Mouse (Mus musculus): ENCODE measurements around the gene Abhd16a.

Abhd16a gene

DNA sequence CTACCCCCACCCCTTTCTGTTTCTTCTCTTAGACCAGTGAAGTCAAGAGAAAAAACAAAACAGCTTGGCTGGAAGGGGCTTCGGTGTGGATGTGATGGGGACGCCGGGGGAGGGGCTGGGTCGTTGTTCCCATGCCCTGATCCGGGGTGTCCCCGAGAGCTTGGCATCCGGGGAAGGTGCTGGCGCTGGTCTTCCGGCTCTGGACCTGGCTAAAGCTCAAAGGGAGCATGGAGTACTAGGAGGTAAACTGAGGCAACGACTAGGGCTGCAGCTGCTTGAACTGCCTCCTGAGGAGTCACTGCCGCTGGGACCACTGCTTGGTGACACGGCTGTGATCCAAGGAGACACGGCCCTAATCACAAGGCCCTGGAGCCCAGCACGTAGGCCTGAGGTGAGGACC, 29.0 kb upstream of the Abhd16a start:
- DNase-seq (ENCODE audit: low spot score in 2 of 2): no peak

- DNase-seq (ENCODE audit: low spot score in 2 of 2): no peak
Observed at GRCm38 (mm10) chr17:35060737-35061297, 28.2 kb upstream of the Abhd16a start.

- DNase-seq (ENCODE audit: low spot score in 2 of 2): no peak
Observed at GRCm38 (mm10) chr17:35061299-35061698, 27.8 kb upstream of the Abhd16a start.

DNA sequence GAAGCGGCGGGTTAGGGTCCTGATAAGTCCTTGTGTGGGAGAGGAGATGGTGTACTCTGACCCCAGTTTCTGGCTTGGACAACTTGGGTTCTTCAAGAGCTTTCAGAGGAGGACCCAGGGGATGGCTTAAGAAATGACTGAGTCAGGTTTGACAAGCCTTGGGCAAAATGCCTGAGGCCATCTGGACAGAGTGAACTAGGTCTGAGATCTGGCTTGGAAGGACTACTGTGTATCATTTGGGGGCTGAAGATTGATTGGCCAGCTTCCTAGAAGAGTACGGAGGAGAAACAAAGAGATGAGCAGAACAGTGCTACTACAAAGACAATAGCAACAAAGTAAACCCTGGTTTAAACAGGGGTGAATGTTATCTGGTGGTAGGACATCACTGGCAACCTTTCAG, 25.6 kb upstream of the Abhd16a start:
- DNase-seq (ENCODE audit: low spot score in 2 of 2): no peak

- no peak for DNase-seq (ENCODE audit: low spot score in 2 of 2)
Observed at GRCm38 (mm10) chr17:35064378-35064877, 24.6 kb upstream of the Abhd16a start.

DNA sequence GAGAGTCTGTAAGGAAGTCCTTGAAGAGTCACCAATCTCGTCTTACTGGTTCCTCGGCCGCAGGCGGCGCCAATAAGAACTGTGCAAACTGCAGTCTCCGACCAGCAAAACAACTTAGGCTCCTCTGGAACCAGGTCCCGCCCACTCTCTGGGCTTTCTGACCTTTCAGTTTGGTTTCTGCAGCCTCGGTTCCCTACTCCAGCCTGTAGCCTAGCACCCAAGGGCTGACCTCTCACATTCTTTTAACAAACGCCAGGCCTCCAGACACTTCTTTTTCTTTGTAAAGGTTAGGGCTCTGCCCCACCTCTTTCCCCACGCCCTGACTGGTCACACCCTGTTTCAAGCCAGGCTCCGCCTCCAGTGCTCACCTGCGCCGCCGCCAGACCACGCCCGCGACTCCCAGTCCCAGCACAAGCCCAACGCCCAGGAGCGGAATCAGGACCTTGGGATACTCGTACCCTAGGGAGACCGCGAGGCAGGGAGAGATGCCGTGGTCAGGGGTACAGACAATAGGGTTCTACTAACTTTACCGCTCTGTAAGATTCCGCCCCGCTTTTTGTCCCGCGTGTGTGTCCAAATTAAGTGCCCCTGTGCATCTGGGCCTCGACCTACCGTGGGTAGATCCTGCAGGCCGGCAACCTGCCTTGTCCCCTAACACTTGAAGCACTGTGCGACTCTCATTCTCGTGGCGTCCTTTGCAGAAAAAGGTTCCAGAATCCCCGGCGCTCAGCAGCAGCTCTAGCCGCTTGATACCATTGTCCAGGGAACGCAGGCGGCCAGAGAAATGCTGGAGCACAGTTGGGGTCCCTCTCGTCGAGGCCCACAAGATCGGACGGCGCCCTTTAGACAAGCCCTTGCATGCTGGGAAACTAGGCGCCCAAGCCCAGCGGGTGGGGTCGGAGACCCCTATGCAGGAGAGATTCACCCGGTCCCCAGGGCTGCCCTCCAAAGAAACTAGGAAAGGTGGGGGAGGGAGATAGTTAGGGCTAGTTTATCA, 23.8 kb upstream of the Abhd16a start, which contains the start of gene Ly6g6c:
Ly6g6c (plus strand) TSS at position 438 of the 997 bp plus-strand sequence.
- DNase-seq (ENCODE audit: low spot score in 2 of 2): peak; percentile 75 to 80

DNA sequence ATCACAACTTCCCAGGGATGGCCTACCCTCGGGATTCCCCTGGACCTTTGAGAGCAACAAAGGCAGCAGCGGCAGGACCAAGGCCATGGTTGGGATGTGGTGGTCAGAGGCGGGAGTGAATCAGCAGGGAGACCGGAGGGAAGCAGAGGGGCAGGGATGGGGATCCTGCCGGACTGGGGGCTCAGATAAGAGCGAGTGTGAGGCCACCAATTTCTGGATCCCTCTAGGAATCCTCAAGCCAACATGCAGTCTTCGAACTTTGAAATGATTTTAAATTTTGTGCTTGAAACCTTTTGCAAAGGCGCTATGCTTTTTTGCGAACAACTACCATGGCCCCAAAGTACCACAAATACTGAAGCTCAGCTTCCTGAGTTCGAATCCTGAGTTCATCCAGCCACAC, 23.0 kb upstream of the Abhd16a start, which contains the start of gene Mpig6b:
Mpig6b (minus strand) TSS at position 101 of the 400 bp plus-strand sequence.
- DNase-seq (ENCODE audit: low spot score in 2 of 2): no peak

- DNase-seq (ENCODE audit: low spot score in 2 of 2): peak in 1 of 2 experiments; percentile 50
Observed at GRCm38 (mm10) chr17:35068213-35068914, 20.7 kb upstream of the Abhd16a start.

DNA sequence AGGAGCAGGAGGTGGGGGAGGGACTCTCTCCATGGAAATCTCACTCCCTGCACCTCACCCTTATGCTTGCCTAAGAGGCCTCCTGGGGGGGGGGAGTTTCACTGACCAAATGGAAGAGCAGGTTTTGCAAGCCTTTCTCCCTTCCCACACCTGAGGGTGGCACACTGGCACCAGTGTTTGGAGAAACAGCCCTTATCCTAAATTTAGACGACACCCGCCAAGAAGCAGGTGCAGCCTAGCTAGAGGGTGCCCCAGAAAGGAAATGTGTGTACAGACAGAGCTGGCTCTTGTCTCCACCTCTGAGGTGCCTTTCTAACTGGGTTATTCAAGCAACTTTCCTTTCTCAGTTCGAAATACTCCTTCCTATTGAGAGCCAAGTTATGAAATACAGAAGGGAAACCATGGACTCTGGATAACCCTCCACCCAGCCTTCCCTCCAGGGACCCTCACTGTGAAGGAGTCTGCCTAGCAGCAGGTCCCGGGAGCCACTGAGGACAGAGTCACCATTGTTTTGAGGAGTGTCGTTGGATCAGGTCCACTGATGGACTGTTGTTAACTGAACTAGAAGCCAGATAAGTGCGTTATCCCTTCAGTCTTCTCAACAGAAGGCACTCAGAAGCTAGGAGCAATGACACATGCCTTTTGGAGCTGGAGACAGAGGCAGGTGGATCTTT, 18.4 kb upstream of the Abhd16a start:
- no peak for DNase-seq (ENCODE audit: low spot score in 2 of 2)

DNA sequence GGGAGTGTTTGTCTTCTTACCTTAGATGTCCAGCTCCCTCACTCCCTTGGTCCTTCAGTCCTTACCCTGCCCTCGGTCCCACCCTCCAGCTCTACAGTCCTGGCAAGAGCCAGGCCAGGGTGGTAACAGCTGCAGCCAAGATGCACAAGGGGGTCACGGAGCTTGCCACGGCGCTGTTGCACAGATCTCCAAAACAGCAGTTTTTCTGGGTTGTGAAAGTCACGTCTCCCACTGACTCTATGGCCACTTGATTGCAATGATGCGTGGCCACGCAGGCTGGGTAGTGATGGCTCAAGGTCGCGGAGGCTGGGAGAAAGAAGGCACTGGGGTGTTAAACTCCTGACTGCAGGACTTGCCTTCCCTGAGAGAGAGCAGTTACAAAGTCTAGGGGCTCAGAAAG, 17.6 kb upstream of the Abhd16a start:
- DNase-seq (ENCODE audit: low spot score in 2 of 2): no peak

GRCm38 (mm10) chr17:35074097-35074496, 15.0 kb upstream of the Abhd16a start:
- no peak for DNase-seq (ENCODE audit: low spot score in 2 of 2)

DNA sequence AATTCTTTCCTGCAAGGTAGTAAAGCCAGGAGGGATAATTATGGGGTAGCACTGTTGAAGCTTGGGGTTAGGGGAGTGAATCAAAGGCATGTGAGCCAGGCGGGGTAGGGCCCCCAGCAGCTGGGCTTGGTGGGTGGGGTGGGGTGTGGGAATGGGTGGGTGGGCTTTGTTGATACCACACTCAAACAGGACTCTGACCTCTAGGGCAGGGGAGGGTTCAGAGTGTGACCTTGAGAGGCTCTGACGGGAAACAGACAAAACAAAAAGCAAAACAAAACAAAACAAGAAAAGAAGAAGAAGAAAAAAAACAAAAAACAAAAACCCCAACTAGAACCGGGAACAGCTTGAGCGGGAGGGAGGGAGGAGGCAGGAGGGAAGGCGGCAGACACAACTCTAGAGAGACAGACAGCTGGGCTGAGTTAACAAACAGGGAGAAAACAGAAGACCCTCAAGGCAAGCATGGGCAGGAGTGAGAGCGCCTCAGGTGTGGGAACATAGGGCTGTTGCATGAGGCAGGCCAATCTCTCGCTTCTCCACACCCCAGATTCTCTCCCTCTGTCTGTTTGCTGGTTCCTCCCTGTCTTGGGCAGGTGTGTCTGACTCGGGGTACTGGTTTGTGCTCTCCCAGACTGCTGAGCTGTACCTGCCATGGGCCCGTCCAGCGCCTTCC, 12.4 kb upstream of the Abhd16a start, which contains the start of gene Ly6g6e:
Ly6g6e (plus strand) TSS at position 396 of the 670 bp plus-strand sequence.
- no peak for DNase-seq (ENCODE audit: low spot score in 2 of 2)

- no peak for DNase-seq (ENCODE audit: low spot score in 2 of 2)
Observed at GRCm38 (mm10) chr17:35077285-35077684, 11.8 kb upstream of the Abhd16a start.

DNA sequence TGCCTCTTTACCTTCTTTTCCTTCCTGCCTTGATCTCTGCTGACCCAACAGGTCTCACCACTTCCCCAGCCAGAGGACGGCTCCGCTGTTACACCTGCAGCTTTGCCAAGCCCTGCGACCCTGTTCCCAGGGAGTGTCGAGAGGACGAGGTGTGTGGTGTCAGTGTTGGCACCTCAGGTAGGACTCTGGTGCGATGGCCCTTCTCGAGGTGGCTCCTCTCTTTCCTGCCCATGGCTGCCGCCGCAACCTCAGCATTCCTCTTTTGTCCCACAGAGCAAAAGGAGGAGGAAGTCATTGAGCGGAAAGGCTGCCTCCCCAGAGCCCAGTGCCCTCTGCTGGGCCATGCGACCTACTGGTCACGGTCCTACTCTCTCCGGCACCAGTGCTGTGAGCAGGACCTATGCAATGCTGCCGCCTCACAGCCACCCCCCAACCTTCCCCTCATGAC, 11.3 kb upstream of the Abhd16a start, which contains the start of gene Ly6g6d:
Ly6g6d (minus strand) TSS at position 280 of the 448 bp plus-strand sequence.
- DNase-seq (ENCODE audit: low spot score in 2 of 2): peak; percentile 40 to 58

GRCm38 (mm10) chr17:35079778-35080177, 9.3 kb upstream of the Abhd16a start:
- DNase-seq (ENCODE audit: low spot score in 2 of 2): no peak

- DNase-seq (ENCODE audit: low spot score in 2 of 2): no peak
Observed at GRCm38 (mm10) chr17:35080248-35080647, 8.8 kb upstream of the Abhd16a start.

DNA sequence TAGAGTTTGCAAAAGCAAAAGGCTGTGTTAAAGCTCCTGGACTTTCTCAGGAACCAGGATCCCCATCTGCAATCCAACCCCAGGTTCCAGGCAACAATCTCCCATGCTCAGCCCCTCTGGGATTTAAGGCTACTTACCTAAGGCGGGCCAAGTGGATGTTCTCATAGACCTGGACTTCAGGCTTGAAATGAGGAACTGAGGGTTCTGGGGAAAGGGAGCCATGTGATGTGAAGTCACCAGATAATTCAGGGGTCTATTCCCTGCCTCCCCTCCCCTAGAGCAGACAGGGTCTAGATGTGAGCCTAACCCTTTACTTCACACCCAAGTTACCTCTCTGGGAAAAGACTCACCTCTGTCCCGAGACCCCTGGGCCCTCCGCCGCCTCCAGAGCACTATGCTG, 8.4 kb upstream of the Abhd16a start:
- DNase-seq (ENCODE audit: low spot score in 2 of 2): no peak

DNA sequence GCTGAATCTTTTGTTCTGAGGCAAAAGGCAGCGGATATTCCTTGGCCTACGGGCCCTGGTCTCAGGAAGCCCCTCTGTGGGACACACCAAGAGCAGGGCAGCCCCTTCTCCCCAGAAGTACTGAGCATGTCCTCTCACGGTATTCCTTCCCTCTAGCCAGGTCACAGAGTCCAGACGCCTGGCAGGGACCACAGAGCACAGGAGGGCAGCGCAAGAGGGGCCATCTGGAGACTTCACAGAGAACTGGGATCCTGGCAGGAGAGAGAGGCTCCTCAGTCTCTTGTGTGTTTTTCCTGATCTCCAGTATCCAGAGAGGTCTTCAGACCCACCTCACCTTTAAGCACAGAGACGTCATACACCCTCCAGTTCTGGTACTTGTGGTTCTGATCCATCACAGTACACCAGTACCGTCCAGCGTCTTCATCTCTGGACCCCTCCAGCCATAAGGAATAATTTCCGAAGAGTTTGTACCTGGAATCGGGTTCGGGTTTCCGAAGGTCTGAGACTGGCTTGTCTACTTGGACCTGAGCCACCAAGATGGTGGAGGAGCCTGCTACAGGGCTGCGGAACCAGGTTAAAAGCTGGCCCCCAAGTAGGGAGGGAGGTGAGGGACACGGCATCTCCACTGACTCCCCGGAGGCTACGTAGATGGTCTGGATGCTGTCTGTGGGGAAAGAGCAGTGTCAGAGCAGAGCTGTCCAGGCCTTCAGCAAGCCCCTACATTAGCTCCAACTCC, 6.1 kb upstream of the Abhd16a start:
- no peak for DNase-seq (ENCODE audit: low spot score in 2 of 2)

DNA sequence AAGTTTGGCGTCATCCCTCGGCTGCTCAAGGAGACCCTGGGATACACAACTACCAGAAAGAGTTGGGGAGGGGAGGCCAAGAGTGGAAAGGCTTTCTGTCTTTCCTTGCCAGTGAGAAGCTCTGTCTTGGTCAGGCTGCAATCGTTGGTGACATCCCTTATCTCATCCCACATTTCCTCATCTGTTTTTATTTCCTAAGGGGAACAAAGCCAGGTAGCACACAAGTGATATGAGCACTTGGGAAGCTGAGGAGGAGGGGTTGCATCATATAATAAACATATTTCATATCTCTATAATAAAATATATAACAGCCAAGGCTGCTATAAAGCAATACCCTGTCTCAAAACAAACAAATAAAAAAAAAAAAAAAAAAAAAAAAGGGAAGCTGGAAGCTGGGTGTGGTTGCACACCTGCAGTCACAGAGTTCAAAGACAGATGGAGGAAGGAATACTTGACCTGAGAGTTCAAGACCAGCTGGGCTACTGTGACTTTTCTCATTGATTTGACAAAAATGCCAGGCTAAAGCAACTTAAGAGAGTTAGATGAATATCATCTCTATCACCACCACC, 5.0 kb upstream of the Abhd16a start:
- DNase-seq (ENCODE audit: low spot score in 2 of 2): no peak
